17 mouse cellular contexts compared by ENCODE assay signal in genomic region chr12:73288626-73289025, GRCm38 (mm10).
"Had no signal": no experiment of that assay in that cellular context is flagged by ENCODE, and none has a peak within 500 bp of the region (broad histone marks: within the 10 kb centered on the region; RNA-seq: fewer than 3 reads in every experiment).

No protein-coding gene starts in this region.

- H3K27ac ChIP-seq: lung, embryonic 15.5 days; midbrain, embryonic 10.5 days; midbrain, embryonic 12.5 days; neural tube, embryonic 12.5 days; stomach, embryonic 15.5 days; stomach, postnatal 0 days had no signal

- H3K27me3 ChIP-seq: lung, embryonic 15.5 days; midbrain, embryonic 12.5 days; neural tube, embryonic 12.5 days; stomach, embryonic 15.5 days had no signal

- H3K4me3 ChIP-seq: lung, embryonic 15.5 days; midbrain, embryonic 10.5 days; midbrain, embryonic 12.5 days; neural tube, embryonic 12.5 days; stomach, embryonic 15.5 days had no signal

- H3K36me3 ChIP-seq: stomach, embryonic 15.5 days had no signal

- H3K4me2 ChIP-seq: lung, embryonic 15.5 days; midbrain, embryonic 12.5 days; neural tube, embryonic 12.5 days; stomach, embryonic 15.5 days had no signal

- H3K9ac ChIP-seq: liver, postnatal 0 days; lung, embryonic 15.5 days; midbrain, embryonic 12.5 days; neural tube, embryonic 12.5 days; stomach, embryonic 15.5 days had no signal

- H3K9me3 ChIP-seq: lung, embryonic 15.5 days; midbrain, embryonic 10.5 days; midbrain, embryonic 12.5 days; neural tube, embryonic 12.5 days; stomach, embryonic 15.5 days had no signal

- ATAC-seq: liver, postnatal 0 days; lung, postnatal 0 days; midbrain, embryonic 16.5 days had no signal

- DNase-seq: liver, postnatal 0 days; lung, adult 2 months; lung, postnatal 14 days; lung, postnatal 4 days; midbrain, embryonic 14.5 days; right cerebral cortex, postnatal 14 days; thymus, adult 2 months; thymus, postnatal 25 days; thymus, postnatal 4 days had no signal
